Mouse (Mus musculus): Measurements from ENCODE around the gene Cpeb4. TPM values are rescaled to one million over a fixed set of nuclear protein-coding genes. Genes with fewer than 3 reads are reported as not detected.

The Cpeb4 gene
- 100 to 1,000 TPM; 125 to 140 TPM for total RNA-seq (2021)
- long read RNA-seq, experiment 1, full-length matches to known transcripts = 8 of 14 reads
- long read RNA-seq, experiment 1, partial matches to known transcripts = 0 of 14 reads
- long read RNA-seq, experiment 1, other reads (novel, unspliced or antisense) = 6 of 14 reads
- long read RNA-seq, experiment 2, full-length matches to known transcripts = 4 of 14 reads
- long read RNA-seq, experiment 2, partial matches to known transcripts = 7 of 14 reads
- long read RNA-seq, experiment 2, other reads (novel, unspliced or antisense) = 3 of 14 reads

- no peak for DNase-seq (ENCODE audit: low spot score in 2 of 2)
These were observed at the start of gene Cpeb4 for GRCm38 (mm10) chr11:31871911-31872310. Gene Cpeb4, plus strand, starts transcription at chr11:31872211.

- DNase-seq (ENCODE audit: low spot score in 2 of 2) = no peak
These were observed 49.5 kb upstream of the Cpeb4 start for GRCm38 (mm10) chr11:31822556-31822955.

- DNase-seq (ENCODE audit: low spot score in 2 of 2) = no peak
These were observed 48.5 kb upstream of the Cpeb4 start for GRCm38 (mm10) chr11:31823513-31823912.

GRCm38 (mm10) chr11:31824504-31825166, 47.4 kb upstream of the Cpeb4 start:
- no peak for DNase-seq (ENCODE audit: low spot score in 2 of 2)

GRCm38 (mm10) chr11:31828011-31828770, 43.8 kb upstream of the Cpeb4 start:
- no peak for DNase-seq (ENCODE audit: low spot score in 2 of 2)

GRCm38 (mm10) chr11:31828771-31829072, 43.3 kb upstream of the Cpeb4 start:
- DNase-seq (ENCODE audit: low spot score in 2 of 2) = no peak

- no peak for DNase-seq (ENCODE audit: low spot score in 2 of 2)
These were observed 41.5 kb upstream of the Cpeb4 start for GRCm38 (mm10) chr11:31830213-31831151.

- no peak for DNase-seq (ENCODE audit: low spot score in 2 of 2)
These were observed 40.6 kb upstream of the Cpeb4 start for GRCm38 (mm10) chr11:31831451-31831850.

- no peak for DNase-seq (ENCODE audit: low spot score in 2 of 2)
These were observed 40.0 kb upstream of the Cpeb4 start for GRCm38 (mm10) chr11:31831983-31832382.

- no peak for DNase-seq (ENCODE audit: low spot score in 2 of 2)
These were observed 39.5 kb upstream of the Cpeb4 start for GRCm38 (mm10) chr11:31832439-31832980.

GRCm38 (mm10) chr11:31833506-31833905, 38.5 kb upstream of the Cpeb4 start:
- DNase-seq (ENCODE audit: low spot score in 2 of 2) = no peak

GRCm38 (mm10) chr11:31835352-31835751, 36.7 kb upstream of the Cpeb4 start:
- DNase-seq (ENCODE audit: low spot score in 2 of 2) = no peak

- no peak for DNase-seq (ENCODE audit: low spot score in 2 of 2)
These were observed 34.8 kb upstream of the Cpeb4 start for GRCm38 (mm10) chr11:31837243-31837642.

GRCm38 (mm10) chr11:31837753-31838152, 34.3 kb upstream of the Cpeb4 start:
- DNase-seq (ENCODE audit: low spot score in 2 of 2) = no peak

- peak in 1 of 2 experiments; percentile 87 for DNase-seq (ENCODE audit: low spot score in 2 of 2)
These were observed 33.4 kb upstream of the Cpeb4 start for GRCm38 (mm10) chr11:31838442-31839083.

- no peak for DNase-seq (ENCODE audit: low spot score in 2 of 2)
These were observed 32.9 kb upstream of the Cpeb4 start for GRCm38 (mm10) chr11:31839084-31839460.

- DNase-seq (ENCODE audit: low spot score in 2 of 2) = no peak
These were observed 29.6 kb upstream of the Cpeb4 start for GRCm38 (mm10) chr11:31842171-31842959.

GRCm38 (mm10) chr11:31843177-31843833, 28.7 kb upstream of the Cpeb4 start:
- DNase-seq (ENCODE audit: low spot score in 2 of 2) = no peak

- DNase-seq (ENCODE audit: low spot score in 2 of 2) = no peak
These were observed 28.2 kb upstream of the Cpeb4 start for GRCm38 (mm10) chr11:31843834-31844188.

All from layer of hippocampus, postnatal 14 days (tissue).